Mouse (Mus musculus) bone marrow macrophage, adult 2 months (primary cell): ENCODE measurements around the gene Sult4a1. TPM values are rescaled to one million over a fixed set of nuclear protein-coding genes. Genes with fewer than 3 reads are reported as not detected.

ENCODE experiments used
- H3K27ac ChIP-seq: 2 replicates; pipeline ENCODE4 v1.5.1; 2012; ENCODE audit warnings: low read depth, low read length; ENCODE audit not compliant: insufficient read depth
- H3K4me1 ChIP-seq: 2 replicates; pipeline ENCODE4 v1.6.1; 2012; ENCODE audit warnings: low read length; ENCODE audit not compliant: control insufficient read depth, insufficient read depth
- H3K4me3 ChIP-seq: 2 replicates; pipeline ENCODE4 v1.5.1; 2012; ENCODE audit warnings: mild to moderate bottlenecking, low read length, moderate library complexity; ENCODE audit not compliant: insufficient read depth
- CTCF ChIP-seq: IDR thresholded peaks from 2 replicates; pipeline ENCODE4 v1.5.1; 2012; ENCODE audit warnings: low read depth, mild to moderate bottlenecking, low read length, moderate library complexity
- POLR2A ChIP-seq: IDR thresholded peaks from 2 replicates; pipeline ENCODE4 v1.6.1; 2012; ENCODE audit warnings: mild to moderate bottlenecking, low read depth, low read length, borderline replicate concordance
- polyA plus RNA-seq: library from polyadenylated mRNA; stranded (reverse); fragments of >200 nt; gene quantifications from 2 replicates; pipeline ENCODE4 v1.2.4, GENCODE M21; 2012; ENCODE audit not compliant: missing spikeins, insufficient read depth, insufficient read length

Sult4a1 gene
- polyA plus RNA-seq, 1 experiment = not detected

GRCm38 (mm10) chr15:84074705-84075185, 30.8 kb downstream of the Sult4a1 start:
- TF ChIP-seq POLR2A (no peak), CTCF (no peak)
- H3K4me1 ChIP-seq = no peaks in the 10 kb centered on the region
- no peak overlapping the region for H3K27ac ChIP-seq
- H3K4me3 ChIP-seq = no peak overlapping the region

- no peak overlapping the region for H3K4me3 ChIP-seq
Observed at GRCm38 (mm10) chr15:84073911-84074704, 31.4 kb downstream of the Sult4a1 start.

GRCm38 (mm10) chr15:84073058-84073457, 32.5 kb downstream of the Sult4a1 start:
- H3K4me3 ChIP-seq = no peak overlapping the region
- H3K4me1 ChIP-seq = no peaks in the 10 kb centered on the region
- no peak overlapping the region for H3K27ac ChIP-seq
- TF ChIP-seq CTCF (no peak), POLR2A (no peak)

More at GRCm38 (mm10) chr15:84073911-84074704, 31.4 kb downstream of the Sult4a1 start:
- Histone ChIP-seq H3K27ac (no peak overlapping the region), H3K4me1 (no peaks in the 10 kb centered on the region)
- TF ChIP-seq POLR2A = no peak
- TF ChIP-seq CTCF = peak; percentile 78

GRCm38 (mm10) chr15:84072226-84072625, 33.3 kb downstream of the Sult4a1 start:
- no peaks in the 10 kb centered on the region for H3K4me1 ChIP-seq
- H3K27ac ChIP-seq = no peak overlapping the region
- TF ChIP-seq CTCF (peak; percentile 25; the same call in 1 of the 2 replicates), POLR2A (no peak)
- no peak overlapping the region for H3K4me3 ChIP-seq

- Histone ChIP-seq H3K4me3 (no peak overlapping the region), H3K27ac (no peak overlapping the region), H3K4me1 (no peaks in the 10 kb centered on the region)
- no peak for TF ChIP-seq CTCF
Observed at GRCm38 (mm10) chr15:84070116-84070676, 35.4 kb downstream of the Sult4a1 start.

GRCm38 (mm10) chr15:84069455-84070050, 36.0 kb downstream of the Sult4a1 start:
- Histone ChIP-seq H3K4me1 (no peaks in the 10 kb centered on the region), H3K4me3 (no peak overlapping the region), H3K27ac (no peak overlapping the region)
- TF ChIP-seq POLR2A (no peak), CTCF (no peak)

- Histone ChIP-seq H3K4me3 (no peak overlapping the region), H3K27ac (no peak overlapping the region), H3K4me1 (no peaks in the 10 kb centered on the region)
- no peak for TF ChIP-seq POLR2A
- TF ChIP-seq CTCF = peak; percentile 45; the same call in 1 of the 2 replicates
Observed at GRCm38 (mm10) chr15:84065701-84066100, 39.9 kb downstream of the Sult4a1 start.

GRCm38 (mm10) chr15:84065140-84065539, 40.4 kb downstream of the Sult4a1 start, which contains the start of gene Efcab6:
TSS of gene Efcab6 (minus strand) at chr15:84065379.
- no peak for TF ChIP-seq CTCF
- H3K4me1 ChIP-seq = no peaks in the 10 kb centered on the region

GRCm38 (mm10) chr15:84058841-84059240, 46.7 kb downstream of the Sult4a1 start:
- TF ChIP-seq POLR2A (no peak), CTCF (no peak)
- H3K4me1 ChIP-seq = no peaks in the 10 kb centered on the region

More at GRCm38 (mm10) chr15:84065140-84065539, 40.4 kb downstream of the Sult4a1 start, which contains the start of gene Efcab6:
- no peak within 1 kb of the TSS for H3K27ac ChIP-seq
- no peak within 1 kb of the TSS for H3K4me3 ChIP-seq

GRCm38 (mm10) chr15:84056083-84056482, 49.5 kb downstream of the Sult4a1 start:
- TF ChIP-seq POLR2A (no peak), CTCF (no peak)
- Histone ChIP-seq H3K4me3 (no peak overlapping the region), H3K4me1 (no peaks in the 10 kb centered on the region), H3K27ac (no peak overlapping the region)

More at GRCm38 (mm10) chr15:84058841-84059240, 46.7 kb downstream of the Sult4a1 start:
- no peak overlapping the region for H3K4me3 ChIP-seq
- no peak overlapping the region for H3K27ac ChIP-seq
